Mouse (Mus musculus): ENCODE data around the gene Ago3. TPM values are rescaled to one million over a fixed set of nuclear protein-coding genes. Genes with fewer than 3 reads are reported as not detected.
A peak's percentile ranks its signal among the peaks of the same experiment; 100 is the strongest.

Ago3 gene
- polyA plus RNA-seq, 1 experiment from 2014 or later = 13.6 TPM

- no peak for DNase-seq (ENCODE audit: low spot score)
These were observed 542 bp downstream of the Ago3 start for GRCm38 (mm10) chr4:126428682-126429346.

GRCm38 (mm10) chr4:126423866-126424265 lies 5.5 kb downstream of the Ago3 start:
- DNase-seq (ENCODE audit: low spot score) = no peak

- DNase-seq (ENCODE audit: low spot score) = no peak
These were observed 13.6 kb downstream of the Ago3 start for GRCm38 (mm10) chr4:126415707-126416106.

- DNase-seq (ENCODE audit: low spot score) = no peak
These were observed 16.8 kb downstream of the Ago3 start for GRCm38 (mm10) chr4:126412526-126412925.

GRCm38 (mm10) chr4:126371497-126371896 lies 57.9 kb downstream of the Ago3 start:
- DNase-seq (ENCODE audit: low spot score) = no peak

- DNase-seq (ENCODE audit: low spot score) = no peak
These were observed 69.3 kb downstream of the Ago3 start for GRCm38 (mm10) chr4:126360069-126360468.

GRCm38 (mm10) chr4:126343451-126343850 lies 85.9 kb downstream of the Ago3 start:
- DNase-seq (ENCODE audit: low spot score) = no peak

- no peak for DNase-seq (ENCODE audit: low spot score)
These were observed 89.9 kb downstream of the Ago3 start for GRCm38 (mm10) chr4:126339461-126339860.

DNA sequence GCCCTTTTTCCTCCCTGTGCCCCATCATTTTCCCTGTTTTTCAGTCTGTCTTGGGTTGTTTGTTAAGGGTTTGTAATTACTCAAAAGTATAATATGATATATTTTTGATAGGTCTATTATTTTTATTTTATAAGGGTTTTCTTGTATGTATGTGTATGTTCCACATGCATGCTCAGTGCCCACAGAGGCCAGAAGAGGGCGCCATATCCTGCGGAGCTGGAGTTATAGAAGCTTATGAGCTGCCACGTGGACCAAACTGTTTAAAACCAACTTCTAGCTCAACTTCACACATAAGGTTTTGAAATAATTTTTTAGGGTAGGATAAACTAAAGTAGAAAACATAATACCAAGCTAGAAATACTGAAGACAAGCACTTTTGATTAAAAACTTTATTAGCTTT lies 97.0 kb downstream of the Ago3 start:
- DNase-seq (ENCODE audit: low spot score) = peak; percentile 17

DNA sequence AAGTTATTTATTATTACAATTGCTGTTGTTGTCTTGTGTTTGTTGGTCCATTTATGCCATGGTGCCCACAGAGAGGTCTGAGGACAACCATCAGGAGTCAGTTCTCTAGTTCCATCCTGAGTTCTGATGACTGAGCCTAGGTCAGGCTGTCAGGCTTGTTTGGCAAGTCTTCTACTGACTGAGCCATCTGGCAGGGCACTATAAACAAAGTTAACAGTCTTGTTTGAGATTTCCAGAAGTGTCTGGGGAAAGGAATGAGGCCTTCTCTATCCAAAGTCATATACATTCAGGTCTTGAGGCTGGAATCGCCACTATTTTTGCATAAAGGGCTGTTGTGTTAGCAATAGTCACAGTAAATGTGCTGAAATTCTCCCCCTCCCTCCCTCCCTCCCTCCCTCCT lies 97.6 kb downstream of the Ago3 start:
- DNase-seq (ENCODE audit: low spot score) = no peak

GRCm38 (mm10) chr4:126330295-126330694 lies 99.1 kb downstream of the Ago3 start:
- DNase-seq (ENCODE audit: low spot score) = no peak

- no peak for DNase-seq (ENCODE audit: low spot score)
These were observed 103.3 kb downstream of the Ago3 start for GRCm38 (mm10) chr4:126326036-126326435.

DNA sequence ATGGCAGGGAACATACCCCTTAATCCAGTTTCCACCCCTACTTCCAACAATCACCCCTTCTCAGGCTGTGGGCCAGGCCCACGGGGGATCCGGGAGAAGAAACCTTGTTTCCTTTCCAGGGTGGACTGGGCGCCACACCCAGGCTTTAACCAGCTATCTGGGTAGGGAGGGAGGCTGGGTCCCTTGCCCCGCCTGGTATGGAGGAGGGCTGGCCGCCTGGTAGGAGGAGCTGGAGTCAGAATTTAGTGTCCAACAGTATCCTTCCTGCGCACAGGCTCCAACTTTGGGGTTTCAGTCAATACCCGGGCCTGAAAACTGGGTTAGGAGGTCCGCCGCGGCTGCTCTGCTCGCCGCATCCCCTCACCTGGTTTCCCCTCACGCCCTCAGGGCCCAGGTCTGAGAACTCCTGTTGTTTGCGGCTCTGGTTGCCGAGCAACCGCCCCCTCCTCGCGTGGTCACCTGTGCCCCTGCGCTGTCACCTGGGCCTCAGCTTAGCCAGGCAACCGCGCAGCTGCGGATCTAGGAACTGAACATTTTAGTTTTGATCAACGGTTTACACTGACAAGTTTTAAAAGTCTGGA lies 104.0 kb downstream of the Ago3 start, which contains the start of gene Tekt2:
Tekt2 (minus strand) TSS at position 408 of the 581 bp plus-strand sequence.
- DNase-seq (ENCODE audit: low spot score) = no peak

GRCm38 (mm10) chr4:126324861-126325260 lies 104.5 kb downstream of the Ago3 start:
- no peak for DNase-seq (ENCODE audit: low spot score)

- DNase-seq (ENCODE audit: low spot score) = no peak
These were observed 106.7 kb downstream of the Ago3 start for GRCm38 (mm10) chr4:126322646-126323045.

- DNase-seq (ENCODE audit: low spot score) = no peak
These were observed 107.4 kb downstream of the Ago3 start for GRCm38 (mm10) chr4:126321854-126322511.

- DNase-seq (ENCODE audit: low spot score) = peak; percentile 98
These were observed 108.1 kb downstream of the Ago3 start, which contains the start of gene Adprhl2 for GRCm38 (mm10) chr4:126321111-126321853. TSS of gene Adprhl2 (minus strand) at chr4:126321703.

- no peak for DNase-seq (ENCODE audit: low spot score)
These were observed 109.5 kb downstream of the Ago3 start for GRCm38 (mm10) chr4:126319806-126320205.

- no peak for DNase-seq (ENCODE audit: low spot score)
These were observed 112.8 kb downstream of the Ago3 start for GRCm38 (mm10) chr4:126316443-126317040.

- no peak for DNase-seq (ENCODE audit: low spot score)
These were observed 113.4 kb downstream of the Ago3 start for GRCm38 (mm10) chr4:126315931-126316330.

GRCm38 (mm10) chr4:126314393-126314792 lies 115.0 kb downstream of the Ago3 start:
- DNase-seq (ENCODE audit: low spot score) = no peak

All from thymus, postnatal 0 days (tissue).